Mouse (Mus musculus): ENCODE measurements around the gene Cfap126.
"Not testable (repeated sequence)": the region's sequence is repeated elsewhere in the genome, so short reads cannot be mapped to it uniquely, and the experiment has no call there.

Cfap126 gene

GRCm38 (mm10) chr1:171119405-171119804, 5.7 kb downstream of the Cfap126 start:
- in situ Hi-C loops (cut with MboI; ENCODE audit: unreplicated experiment in 2 of 2): loop anchor here (5.0 to 25.0 kb wide), 5 partner anchors 103 to 375 kb away; partner anchors contain the start of genes Tomm40l (in 2 of the 2), Adamts4 (in 1 of the 2) and Ndufs2 (in 1 of the 2)

GRCm38 (mm10) chr1:171120893-171121292, 7.2 kb downstream of the Cfap126 start:
- in situ Hi-C loops (cut with MboI; ENCODE audit: unreplicated experiment in 2 of 2): loop anchor here in 1 of 2 experiments (5.0 to 25.0 kb wide), 2 partner anchors 36 to 366 kb away; no protein-coding TSS in a partner anchor

- in situ Hi-C loops (cut with MboI; ENCODE audit: unreplicated experiment in 2 of 2): loop anchor here in 1 of 2 experiments (5.0 to 25.0 kb wide), 2 partner anchors 35 to 365 kb away; no protein-coding TSS in a partner anchor
Observed at GRCm38 (mm10) chr1:171121839-171122238, 8.1 kb downstream of the Cfap126 start.

GRCm38 (mm10) chr1:171122932-171123331, 9.2 kb downstream of the Cfap126 start:
- in situ Hi-C loops (cut with MboI; ENCODE audit: unreplicated experiment in 2 of 2): loop anchor here in 1 of 2 experiments (5.0 to 25.0 kb wide), 2 partner anchors 34 to 364 kb away; no protein-coding TSS in a partner anchor

GRCm38 (mm10) chr1:171124398-171124797, 10.7 kb downstream of the Cfap126 start:
- in situ Hi-C loops (cut with MboI; ENCODE audit: unreplicated experiment in 2 of 2): loop anchor here in 1 of 2 experiments (5.0 to 25.0 kb wide), 2 partner anchors 33 to 363 kb away; no protein-coding TSS in a partner anchor

- in situ Hi-C loops (cut with MboI; ENCODE audit: unreplicated experiment in 2 of 2): no loop called here
Observed at GRCm38 (mm10) chr1:171129251-171129650, 15.5 kb downstream of the Cfap126 start.

GRCm38 (mm10) chr1:171130971-171131370, 17.3 kb downstream of the Cfap126 start:
- in situ Hi-C loops (cut with MboI; ENCODE audit: unreplicated experiment in 2 of 2): no loop called here

- in situ Hi-C loops (cut with MboI; ENCODE audit: unreplicated experiment in 2 of 2): no loop called here
Observed at GRCm38 (mm10) chr1:171135600-171135999, 21.9 kb downstream of the Cfap126 start.

GRCm38 (mm10) chr1:171137486-171138155, 23.9 kb downstream of the Cfap126 start:
- in situ Hi-C loops (cut with MboI; ENCODE audit: unreplicated experiment in 2 of 2): not testable (repeated sequence)

GRCm38 (mm10) chr1:171142981-171143380, 29.3 kb downstream of the Cfap126 start:
- in situ Hi-C loops (cut with MboI; ENCODE audit: unreplicated experiment in 2 of 2): not testable (repeated sequence)

GRCm38 (mm10) chr1:171149974-171150760, 36.4 kb downstream of the Cfap126 start, which contains the start of the genes Sdhc and Mpz:
Sdhc (minus strand) TSS chr1:171150603.
Mpz (plus strand) TSS chr1:171150711.
- in situ Hi-C loops (cut with MboI; ENCODE audit: unreplicated experiment in 2 of 2): no loop called here

- in situ Hi-C loops (cut with MboI; ENCODE audit: unreplicated experiment in 2 of 2): no loop called here
Observed at GRCm38 (mm10) chr1:171150838-171151391, 37.2 kb downstream of the Cfap126 start.

- in situ Hi-C loops (cut with MboI; ENCODE audit: unreplicated experiment in 2 of 2): no loop called here
Observed at GRCm38 (mm10) chr1:171151966-171152365, 38.2 kb downstream of the Cfap126 start.

- in situ Hi-C loops (cut with MboI; ENCODE audit: unreplicated experiment in 2 of 2): loop anchor here in 1 of 2 experiments (5.0 kb wide), 1 partner anchor 34 kb away; no protein-coding TSS in a partner anchor
Observed at GRCm38 (mm10) chr1:171156644-171157043, 42.9 kb downstream of the Cfap126 start.

GRCm38 (mm10) chr1:171157965-171158364, 44.2 kb downstream of the Cfap126 start:
- in situ Hi-C loops (cut with MboI; ENCODE audit: unreplicated experiment in 2 of 2): loop anchor here in 1 of 2 experiments (5.0 kb wide), 1 partner anchor 36 kb away; no protein-coding TSS in a partner anchor

- in situ Hi-C loops (cut with MboI; ENCODE audit: unreplicated experiment in 2 of 2): loop anchor here in 1 of 2 experiments (5.0 kb wide), 1 partner anchor 37 kb away; no protein-coding TSS in a partner anchor
Observed at GRCm38 (mm10) chr1:171159485-171159975, 45.8 kb downstream of the Cfap126 start.

GRCm38 (mm10) chr1:171162526-171162925, 48.8 kb downstream of the Cfap126 start:
- in situ Hi-C loops (cut with MboI; ENCODE audit: unreplicated experiment in 2 of 2): loop anchor here in 1 of 2 experiments (5.0 kb wide), 1 partner anchor 60 kb away; the partner anchor contains the start of gene Tomm40l

GRCm38 (mm10) chr1:171164258-171164657, 50.5 kb downstream of the Cfap126 start:
- in situ Hi-C loops (cut with MboI; ENCODE audit: unreplicated experiment in 2 of 2): loop anchor here in 1 of 2 experiments (5.0 kb wide), 1 partner anchor 58 kb away; the partner anchor contains the start of gene Tomm40l

GRCm38 (mm10) chr1:171165629-171166345, 52.1 kb downstream of the Cfap126 start:
- in situ Hi-C loops (cut with MboI; ENCODE audit: unreplicated experiment in 2 of 2): loop anchor here in 1 of 2 experiments (5.0 kb wide), 1 partner anchor 57 kb away; the partner anchor contains the start of gene Tomm40l

Measured in v-Abl transformed pro-B cells (cell line).